Mouse (Mus musculus) ES-E14 (cell line): Measurements from ENCODE around the gene Usp36.

Experiments
- CHD2 ChIP-seq: IDR thresholded peaks from 2 replicates; pipeline ENCODE4 v1.6.1; 2014; ENCODE audit warnings: mild to moderate bottlenecking, low read depth, low read length, inconsistent platforms
- MAFK ChIP-seq: IDR thresholded peaks from 2 replicates; pipeline ENCODE4 v1.6.1; 2014; ENCODE audit warnings: mild to moderate bottlenecking, low read depth, low read length, inconsistent platforms; ENCODE audit not compliant: insufficient read depth
- ZC3H11A ChIP-seq: IDR thresholded peaks from 2 replicates; pipeline ENCODE4 v1.6.1; 2012; ENCODE audit warnings: low read depth, mild to moderate bottlenecking, inconsistent platforms, low read length, borderline replicate concordance
- ZNF384 ChIP-seq: IDR thresholded peaks from 2 replicates; pipeline ENCODE4 v1.6.1; 2012; ENCODE audit warnings: low read depth, low read length, inconsistent platforms

DNA sequence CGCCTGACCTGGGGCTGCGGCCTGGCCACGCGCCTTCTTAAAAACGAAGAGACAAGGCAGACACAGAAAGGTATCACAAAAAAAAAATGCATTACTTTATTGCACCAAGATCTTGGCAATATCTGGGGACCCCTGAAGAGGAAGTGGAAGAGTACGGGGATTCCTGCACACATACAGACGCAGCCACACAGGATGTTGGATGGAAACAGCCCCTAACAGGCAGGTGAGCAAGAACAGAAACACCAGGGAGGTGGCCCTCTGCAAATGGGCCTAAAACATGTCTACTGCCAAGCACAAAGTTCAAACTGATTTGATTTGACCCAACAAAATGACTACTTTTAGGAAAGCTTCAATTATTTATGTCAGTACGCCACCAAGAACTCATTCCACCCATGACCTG lies 30.5 kb downstream of the Usp36 start:
- TF ChIP-seq ZC3H11A = no peak
- no peak for TF ChIP-seq MAFK
- no peak for TF ChIP-seq ZNF384
- TF ChIP-seq CHD2 = no peak
